Mouse (Mus musculus): Measurements from ENCODE around the gene Idi2.
"Not testable (repeated sequence)": the region's sequence is repeated elsewhere in the genome, so short reads cannot be mapped to it uniquely, and the experiment has no call there.

The Idi2 gene

GRCm38 (mm10) chr13:8952563-8952962 is at the start of gene Idi2:
Gene Idi2, plus strand, starts transcription at chr13:8952863.
- DNase-seq, result not testable (repeated sequence)

DNA sequence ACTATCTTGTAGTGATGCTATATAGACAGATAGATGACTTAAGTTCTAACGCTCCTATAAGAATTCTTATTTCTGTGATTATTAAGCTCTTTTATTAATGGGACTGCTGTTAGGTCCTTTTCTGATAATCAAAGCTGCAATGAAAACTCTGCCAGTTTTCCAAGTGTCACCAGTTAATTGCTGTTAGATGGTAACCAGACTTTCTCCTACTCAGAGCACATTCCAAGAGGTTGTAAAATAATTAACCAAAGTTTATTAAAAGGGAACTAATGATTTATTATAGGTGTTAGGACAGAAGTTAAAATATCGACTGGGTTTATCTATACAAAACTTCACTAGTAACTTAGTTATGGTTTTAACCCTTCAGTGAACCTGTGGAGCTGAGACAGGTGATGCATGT is 46.7 kb upstream of the Idi2 start:
- not testable (repeated sequence) for DNase-seq

DNA sequence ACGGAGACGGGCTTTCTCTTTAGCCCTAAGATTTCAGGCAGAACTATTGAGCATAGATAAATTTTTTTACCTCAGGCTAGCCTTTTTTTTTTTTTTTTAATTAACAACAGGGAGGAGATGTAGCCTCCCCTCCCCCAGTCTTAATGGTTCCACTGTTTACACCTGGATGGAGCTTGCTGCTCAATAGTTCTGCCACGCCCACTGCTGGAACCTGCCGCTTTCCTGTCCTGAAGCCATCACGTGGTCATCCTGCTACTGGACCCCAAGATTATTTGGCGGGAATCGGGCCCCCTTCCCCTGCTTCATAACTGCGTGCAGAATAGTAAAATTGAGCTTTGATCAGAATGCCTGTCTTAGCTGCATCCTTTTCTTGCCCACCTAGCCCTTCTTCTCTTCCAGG is 38.8 kb upstream of the Idi2 start:
- DNase-seq, result not testable (repeated sequence)

GRCm38 (mm10) chr13:8933499-8933898 is 19.2 kb upstream of the Idi2 start:
- no peak for DNase-seq

GRCm38 (mm10) chr13:8937611-8938140 is 15.0 kb upstream of the Idi2 start:
- DNase-seq, result not testable (repeated sequence)

GRCm38 (mm10) chr13:8941110-8941509 is 11.6 kb upstream of the Idi2 start:
- DNase-seq, result not testable (repeated sequence)

DNA sequence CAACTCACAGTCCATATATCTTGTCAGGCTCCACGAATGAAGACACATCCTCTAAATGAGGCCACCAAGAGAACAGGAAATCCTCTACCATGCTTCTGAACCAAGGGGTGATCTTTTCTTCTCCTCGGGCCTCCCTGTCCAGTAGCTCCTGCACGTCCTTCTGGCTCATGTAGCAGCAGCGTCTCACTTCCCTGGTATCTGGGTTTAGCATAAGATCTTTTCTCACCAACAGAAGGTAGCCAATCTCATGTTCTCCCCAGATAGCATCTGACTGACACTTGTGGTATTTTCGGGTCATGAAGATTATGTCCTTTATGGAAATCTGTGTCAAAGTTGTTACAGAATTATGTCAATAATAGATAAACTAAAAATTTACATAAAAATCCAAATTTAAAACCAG is 11.0 kb upstream of the Idi2 start:
- DNase-seq, result not testable (repeated sequence)

GRCm38 (mm10) chr13:8943828-8944227 is 8.8 kb upstream of the Idi2 start:
- DNase-seq, result not testable (repeated sequence)

GRCm38 (mm10) chr13:8948131-8948530 is 4.5 kb upstream of the Idi2 start, which contains the start of gene Gm9745:
Gene Gm9745, minus strand, starts transcription at chr13:8948231.
- not testable (repeated sequence) for DNase-seq

DNA sequence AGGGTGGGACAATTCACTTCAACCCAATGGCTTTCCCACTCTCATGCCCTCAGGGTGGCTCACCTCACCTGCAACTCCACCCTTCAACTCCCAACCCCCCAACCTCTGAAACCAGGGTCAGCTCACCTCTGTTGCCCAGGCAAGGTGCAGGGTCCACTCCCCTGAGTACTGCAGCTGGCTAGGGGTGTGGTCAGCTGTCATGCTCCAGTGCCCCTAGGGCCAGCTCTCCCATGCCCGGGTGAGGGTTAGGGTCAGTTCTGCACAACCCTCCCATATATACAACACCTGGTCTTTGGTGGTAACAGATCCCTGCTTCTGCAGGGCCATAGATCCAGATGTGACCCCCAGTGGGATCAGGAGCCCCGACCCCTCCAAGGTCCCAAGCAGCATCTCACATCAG is 2.5 kb downstream of the Idi2 start:
- DNase-seq, result not testable (repeated sequence)

- DNase-seq, result not testable (repeated sequence)
Measured at GRCm38 (mm10) chr13:8956873-8957272, 4.2 kb downstream of the Idi2 start.

GRCm38 (mm10) chr13:8959058-8959457 is 6.4 kb downstream of the Idi2 start:
- not testable (repeated sequence) for DNase-seq

DNA sequence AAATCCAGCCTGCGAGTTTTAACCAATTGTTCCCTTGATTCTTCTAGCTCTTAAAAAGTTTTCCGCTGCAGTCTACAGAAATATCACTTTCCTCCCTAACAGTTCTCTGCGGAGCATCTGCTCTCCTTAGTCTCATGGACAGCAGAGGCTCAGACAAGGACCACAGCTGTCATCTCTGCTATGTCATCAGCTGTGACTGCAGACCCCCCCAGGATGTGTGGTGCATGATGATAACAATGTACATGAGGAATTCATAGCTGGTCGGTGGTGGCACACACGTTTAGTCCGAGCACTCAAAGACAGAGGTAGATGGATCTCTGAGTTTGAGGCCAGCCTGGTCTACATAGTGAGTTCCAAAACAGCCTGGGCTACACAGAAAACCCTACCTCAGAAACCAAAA is 6.9 kb downstream of the Idi2 start:
- DNase-seq, result not testable (repeated sequence)

DNA sequence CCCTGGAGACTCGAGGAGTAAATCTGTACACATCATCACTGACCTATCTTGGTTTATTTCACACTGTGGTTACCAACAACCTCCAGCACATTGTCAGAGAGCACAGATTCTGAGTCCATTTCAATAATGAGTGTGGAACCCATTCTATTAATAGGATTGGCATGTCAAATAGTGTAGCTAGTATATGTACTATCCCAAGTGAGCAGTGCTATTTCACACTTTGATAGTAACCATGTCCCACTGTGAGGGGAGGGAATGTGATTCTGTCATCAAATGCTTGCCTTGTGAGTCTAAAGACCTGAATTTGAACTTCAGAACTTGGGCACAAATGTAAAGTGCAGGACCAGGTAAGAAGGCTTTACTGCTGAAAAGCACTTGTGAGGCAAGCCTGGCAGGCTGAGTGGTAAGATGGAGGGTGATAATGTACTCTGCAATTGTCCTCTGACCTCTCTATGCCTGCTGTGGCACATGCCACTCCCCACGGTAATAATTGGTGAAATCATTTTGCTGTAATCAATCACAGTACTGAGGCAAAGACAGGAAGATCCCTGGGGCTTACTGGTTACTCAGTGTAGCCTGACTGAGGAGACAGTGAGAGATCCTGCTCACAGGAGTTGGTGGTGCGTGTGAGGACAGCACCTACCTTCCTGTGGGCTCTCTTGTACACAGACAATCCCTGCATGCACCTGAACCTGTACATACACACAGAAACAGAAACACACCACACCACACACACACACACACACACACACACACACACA is 8.6 kb downstream of the Idi2 start:
- not testable (repeated sequence) for DNase-seq

GRCm38 (mm10) chr13:8962266-8962665 is 9.6 kb downstream of the Idi2 start:
- DNase-seq, result not testable (repeated sequence)

- DNase-seq, result no peak
Measured at GRCm38 (mm10) chr13:8965224-8965623, 12.6 kb downstream of the Idi2 start.

DNA sequence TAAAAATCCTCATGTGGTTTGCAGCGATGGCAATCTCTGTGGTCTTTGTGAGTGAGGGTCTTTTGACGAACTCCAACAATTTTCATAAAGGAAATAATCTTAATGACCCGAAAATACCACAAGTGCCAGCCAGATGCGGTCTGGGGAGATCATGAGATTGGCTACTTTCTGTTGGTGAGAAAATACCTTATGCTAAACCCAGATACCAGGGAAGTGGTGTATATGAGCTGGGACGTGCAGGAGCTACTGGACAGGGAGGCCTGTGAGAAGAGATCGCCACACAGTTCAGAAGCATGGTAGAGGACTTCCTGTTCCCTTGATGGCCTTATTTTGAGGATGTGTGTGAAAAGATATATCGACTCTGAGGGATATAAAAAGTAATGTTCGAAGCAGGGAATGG is 15.1 kb downstream of the Idi2 start:
- no peak for DNase-seq

GRCm38 (mm10) chr13:8972369-8972768 is 19.7 kb downstream of the Idi2 start:
- DNase-seq, result no peak

GRCm38 (mm10) chr13:8972972-8973371 is 20.3 kb downstream of the Idi2 start:
- DNase-seq, result no peak

GRCm38 (mm10) chr13:8992231-8992630 is 39.6 kb downstream of the Idi2 start:
- DNase-seq, result no peak

GRCm38 (mm10) chr13:8995159-8995989 is 42.7 kb downstream of the Idi2 start:
- DNase-seq, result no peak

DNA sequence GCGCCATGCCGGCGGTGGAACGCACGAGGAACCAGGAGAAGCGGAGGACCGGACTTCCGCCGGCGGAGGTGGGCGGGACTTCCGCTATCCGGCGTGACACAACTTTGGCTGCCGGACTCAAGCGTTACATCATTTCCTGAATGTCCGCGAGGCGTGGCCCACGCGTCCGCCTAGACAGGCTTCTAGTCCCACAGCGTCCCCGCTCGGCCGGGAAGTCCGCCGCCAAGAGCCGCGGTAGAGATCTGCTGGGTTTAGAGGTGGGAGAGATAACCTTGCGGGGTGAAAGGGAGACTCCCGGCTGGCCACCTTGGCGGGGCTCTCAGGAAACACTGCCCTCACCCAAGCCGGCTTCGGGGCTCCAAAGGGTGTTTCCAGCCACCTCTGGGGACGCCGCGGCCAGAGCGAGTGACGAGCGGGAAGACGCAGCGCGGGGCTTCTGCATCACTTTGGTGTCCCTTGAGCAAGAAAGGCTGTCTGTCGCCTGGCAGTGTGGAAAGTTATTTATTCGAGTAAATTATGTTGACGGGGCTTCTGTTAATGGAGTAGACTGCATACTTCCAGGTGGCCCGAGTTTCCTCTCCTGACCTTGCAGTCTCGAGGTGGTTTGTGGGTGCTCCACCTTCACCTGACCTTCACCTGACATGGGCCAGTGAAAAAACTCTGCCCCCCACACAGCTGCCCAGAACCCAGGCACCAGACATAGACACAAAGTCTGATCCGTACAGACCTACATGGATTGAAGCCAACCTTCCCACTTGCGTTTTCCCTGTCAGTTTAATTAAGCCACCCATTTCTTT is 43.5 kb downstream of the Idi2 start, which contains the start of gene Gtpbp4:
Gtpbp4 (minus strand) TSS at position 94 of the 797 bp plus-strand sequence.
- peak; percentile 98 for DNase-seq

DNA sequence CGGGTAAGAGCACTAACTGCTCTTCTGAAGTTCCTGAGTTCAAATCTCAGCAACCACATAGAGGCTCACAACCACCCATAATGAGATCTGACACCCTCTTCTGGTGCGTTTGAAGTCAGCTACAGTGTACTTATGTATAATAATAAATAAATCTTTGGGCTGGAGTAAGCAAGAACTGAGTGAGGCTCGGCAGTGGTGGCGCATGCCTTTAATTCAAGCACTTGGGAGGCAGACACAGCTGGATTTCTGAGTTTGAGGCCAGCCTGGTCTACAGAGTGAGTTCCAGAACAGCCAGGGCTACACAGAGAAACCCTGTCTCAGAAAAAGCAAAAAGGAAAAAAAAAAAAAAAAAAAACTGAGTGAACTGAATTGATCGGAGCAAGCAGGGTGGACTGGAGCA is 44.6 kb downstream of the Idi2 start:
- not testable (repeated sequence) for DNase-seq

All from kidney, postnatal 10 days (tissue).